Mouse (Mus musculus): Measurements from ENCODE around the gene Mettl21a. TPM values are rescaled to one million over a fixed set of nuclear protein-coding genes. Genes with fewer than 3 reads are reported as not detected.
"Not testable (repeated sequence)": the region's sequence is repeated elsewhere in the genome, so short reads cannot be mapped to it uniquely, and the experiment has no call there.

Gene Mettl21a
- polyA plus RNA-seq (2015; fragmentation: Nextera tagmentation; extraction: Ambion mirVana): 19.5 and 21.0 TPM in 2 replicates

DNA sequence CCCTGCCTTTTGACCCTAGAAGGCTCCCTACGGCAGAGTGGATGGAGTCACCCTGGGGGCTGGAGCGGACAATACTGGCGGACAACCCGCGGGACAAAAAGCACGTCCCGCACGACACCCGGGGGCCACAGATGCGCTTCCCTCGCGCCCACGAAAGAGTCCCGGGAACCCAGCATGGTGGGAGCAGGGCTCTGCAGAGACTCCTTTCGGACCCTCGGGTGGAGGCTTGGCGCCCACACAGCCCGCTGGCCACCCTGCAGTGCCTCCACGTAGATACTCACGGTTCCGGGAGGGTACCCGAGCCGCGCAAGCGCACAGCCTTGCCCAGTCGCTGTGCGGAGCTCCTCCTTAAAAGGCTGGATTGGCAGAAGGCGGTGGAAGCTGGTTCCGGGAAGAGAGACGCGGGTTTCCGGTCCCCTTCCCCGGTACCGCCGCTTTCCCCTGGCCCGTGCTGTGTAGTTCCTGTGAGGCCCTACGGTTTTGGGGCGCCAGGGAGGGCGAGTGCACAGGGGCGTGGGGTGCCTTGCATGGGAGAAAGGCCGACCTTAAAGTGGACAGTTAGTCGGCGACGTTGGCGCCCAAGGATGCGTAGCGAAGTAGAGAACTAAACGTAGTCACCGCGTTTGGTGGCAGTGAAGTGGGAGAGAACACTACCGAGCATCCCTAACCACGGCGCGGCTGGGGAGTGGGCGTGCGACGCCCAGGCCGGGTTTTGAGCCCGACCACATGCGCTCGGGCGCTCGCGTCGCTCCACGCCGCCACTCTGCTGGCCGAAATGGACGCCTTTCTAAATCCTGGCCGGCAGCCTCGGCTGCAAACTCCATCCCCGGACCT, at the start of gene Mettl21a:
TSS of gene Mettl21a (minus strand) at position 362 of the 834 bp plus-strand sequence.
- WGBS: under 1% methylated on average over 72 of the region's 72 CpGs
- peak; percentile 97 for ATAC-seq (ENCODE audit: low FRiP score)

DNA sequence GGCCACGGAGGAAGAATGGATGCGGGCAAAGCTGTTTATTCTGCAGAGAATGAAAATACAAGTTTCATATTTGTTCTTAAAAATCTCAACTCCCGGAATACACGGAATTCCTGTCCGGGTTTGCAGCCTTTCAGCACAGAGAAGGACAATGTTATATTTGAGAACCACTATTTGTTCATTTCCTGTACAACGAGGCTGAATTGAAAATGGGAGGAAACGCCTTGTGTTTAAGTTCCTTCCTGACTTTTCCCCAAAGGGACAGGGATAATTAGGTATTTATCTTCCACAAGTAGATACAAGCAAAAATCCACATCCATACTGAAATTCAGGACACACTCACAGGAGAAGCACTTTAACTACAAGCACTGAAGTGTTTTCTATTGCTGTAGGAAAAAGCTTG, 41.8 kb upstream of the Mettl21a start:
- H3K9ac ChIP-seq: no peak overlapping the region
- no peak overlapping the region for H3K27ac ChIP-seq
- no peak for ATAC-seq (ENCODE audit: low FRiP score)
- no peaks in the 10 kb centered on the region for H3K36me3 ChIP-seq
- H3K4me3 ChIP-seq: no peak overlapping the region
- no peaks in the 10 kb centered on the region for H3K27me3 ChIP-seq
- 68% methylated on average over 7 of the region's 7 CpGs for WGBS
- 0 out of 2 replicates have a peak, but pooled peaks cover 2% of the 10 kb centered on the region for H3K4me1 ChIP-seq (replicated peaks)
- H3K4me2 ChIP-seq: no peak overlapping the region
- H3K9me3 ChIP-seq: no peaks in the 10 kb centered on the region

More for the DNA sequence above, at the start of gene Mettl21a:
- H3K4me3 ChIP-seq: peak within 1 kb of the TSS; percentile 72
- H3K4me1 ChIP-seq (replicated peaks): peaks cover 27% of the 10 kb centered on the region
- H3K27ac ChIP-seq: peak within 1 kb of the TSS; percentile 97
- peaks cover 6% of the 10 kb centered on the region for H3K36me3 ChIP-seq
- H3K9me3 ChIP-seq: no peaks in the 10 kb centered on the region
- H3K4me2 ChIP-seq: peak within 1 kb of the TSS; percentile 65
- peak within 1 kb of the TSS; percentile 96 for H3K9ac ChIP-seq
- H3K27me3 ChIP-seq: no peaks in the 10 kb centered on the region

DNA sequence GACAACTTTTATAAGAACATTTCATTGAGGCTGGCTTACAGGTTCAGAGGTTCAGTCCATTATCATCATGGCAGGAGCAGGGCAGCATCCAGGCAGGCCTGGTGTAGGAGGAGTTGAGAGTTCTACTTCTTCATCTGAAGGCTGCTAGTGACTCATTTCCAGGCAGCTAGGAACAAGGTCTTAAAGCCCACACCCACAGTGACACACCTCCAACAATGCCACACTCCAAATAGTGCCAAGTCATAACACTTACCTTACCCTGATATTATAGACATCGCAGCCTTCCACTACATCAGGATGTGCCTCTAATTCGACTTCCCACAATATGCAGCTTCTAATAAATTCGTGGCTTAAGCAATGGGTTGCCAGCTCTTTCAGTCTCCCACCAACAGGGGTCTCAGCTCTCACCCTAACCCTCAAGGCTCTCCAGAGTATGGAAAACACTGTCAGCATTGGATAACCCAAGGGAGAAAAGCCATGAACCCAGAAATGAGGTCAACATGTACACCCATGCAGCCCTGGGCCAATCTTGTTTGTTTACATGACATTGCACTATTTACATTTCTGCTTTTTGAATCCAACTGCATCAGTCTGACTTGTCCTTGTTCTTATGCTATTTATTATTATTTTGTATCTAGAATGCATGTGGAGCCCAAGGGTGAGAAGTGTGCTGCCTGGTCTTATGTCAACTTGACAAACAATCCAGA, 39.5 kb upstream of the Mettl21a start:
- H3K4me2 ChIP-seq: no peak overlapping the region
- H3K4me3 ChIP-seq: no peak overlapping the region
- H3K4me1 ChIP-seq (replicated peaks): 0 out of 2 replicates have a peak, but pooled peaks cover 2% of the 10 kb centered on the region
- H3K27me3 ChIP-seq: no peaks in the 10 kb centered on the region
- H3K9me3 ChIP-seq: no peaks in the 10 kb centered on the region
- no peak overlapping the region for H3K27ac ChIP-seq
- H3K36me3 ChIP-seq: no peaks in the 10 kb centered on the region
- no peak for ATAC-seq (ENCODE audit: low FRiP score)
- H3K9ac ChIP-seq: no peak overlapping the region
- WGBS: 84% methylated on average over 3 of the region's 3 CpGs

DNA sequence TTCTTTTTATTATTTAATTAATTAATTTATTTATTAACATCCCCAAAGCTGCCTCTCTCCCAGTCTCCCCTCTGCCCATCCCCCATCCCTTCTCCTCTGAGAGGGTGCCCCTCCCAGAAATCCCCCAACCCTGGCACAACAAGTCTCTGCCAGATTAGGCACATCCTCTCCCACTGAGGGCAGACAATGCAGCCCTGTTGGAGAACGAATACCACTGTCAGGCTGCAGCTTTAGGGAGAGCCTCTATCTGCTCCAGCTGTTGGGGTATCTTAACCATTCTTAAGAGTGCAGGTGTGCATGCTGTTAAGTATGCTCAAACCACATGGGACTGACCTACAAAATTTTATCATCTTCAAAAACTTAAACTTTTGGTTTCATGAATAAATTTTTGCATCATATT, 38.4 kb upstream of the Mettl21a start:
- 0% methylated on average over 1 of the region's 1 CpGs for WGBS
- Histone ChIP-seq H3K27ac (no peak overlapping the region), H3K4me1 (replicated peaks) (0 out of 2 replicates have a peak, but pooled peaks cover 2% of the 10 kb centered on the region), H3K9me3 (no peaks in the 10 kb centered on the region), H3K9ac (no peak overlapping the region), H3K27me3 (no peaks in the 10 kb centered on the region), H3K36me3 (no peaks in the 10 kb centered on the region), H3K4me2 (no peak overlapping the region), H3K4me3 (no peak overlapping the region)
- no peak for ATAC-seq (ENCODE audit: low FRiP score)

DNA sequence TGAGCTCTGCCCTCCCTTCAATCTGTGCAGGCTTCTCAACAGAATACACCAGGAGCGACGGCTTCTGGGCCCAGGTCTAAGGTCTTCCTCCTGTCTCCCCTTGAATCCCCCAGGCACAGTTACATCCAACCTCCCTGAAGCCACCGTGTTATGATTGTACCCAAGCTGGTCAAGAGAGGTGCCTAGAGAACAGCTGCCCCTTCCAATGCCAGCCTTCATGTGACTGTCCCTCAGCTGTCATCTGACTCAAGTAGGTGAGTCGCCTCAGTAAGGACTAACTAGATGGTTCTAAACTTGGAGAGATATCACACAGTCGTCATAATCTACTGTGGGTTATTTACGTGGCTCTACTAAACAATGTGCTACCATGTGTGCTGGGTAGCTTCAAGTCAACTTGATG, 36.7 kb upstream of the Mettl21a start:
- H3K9me3 ChIP-seq: no peaks in the 10 kb centered on the region
- 92% methylated on average over 6 of the region's 6 CpGs for WGBS
- ATAC-seq (ENCODE audit: low FRiP score): no peak
- no peak overlapping the region for H3K9ac ChIP-seq
- H3K4me1 ChIP-seq (replicated peaks): 0 out of 2 replicates have a peak, but pooled peaks cover 2% of the 10 kb centered on the region
- no peaks in the 10 kb centered on the region for H3K36me3 ChIP-seq
- no peak overlapping the region for H3K4me3 ChIP-seq
- no peak overlapping the region for H3K4me2 ChIP-seq
- H3K27me3 ChIP-seq: no peaks in the 10 kb centered on the region
- H3K27ac ChIP-seq: no peak overlapping the region

DNA sequence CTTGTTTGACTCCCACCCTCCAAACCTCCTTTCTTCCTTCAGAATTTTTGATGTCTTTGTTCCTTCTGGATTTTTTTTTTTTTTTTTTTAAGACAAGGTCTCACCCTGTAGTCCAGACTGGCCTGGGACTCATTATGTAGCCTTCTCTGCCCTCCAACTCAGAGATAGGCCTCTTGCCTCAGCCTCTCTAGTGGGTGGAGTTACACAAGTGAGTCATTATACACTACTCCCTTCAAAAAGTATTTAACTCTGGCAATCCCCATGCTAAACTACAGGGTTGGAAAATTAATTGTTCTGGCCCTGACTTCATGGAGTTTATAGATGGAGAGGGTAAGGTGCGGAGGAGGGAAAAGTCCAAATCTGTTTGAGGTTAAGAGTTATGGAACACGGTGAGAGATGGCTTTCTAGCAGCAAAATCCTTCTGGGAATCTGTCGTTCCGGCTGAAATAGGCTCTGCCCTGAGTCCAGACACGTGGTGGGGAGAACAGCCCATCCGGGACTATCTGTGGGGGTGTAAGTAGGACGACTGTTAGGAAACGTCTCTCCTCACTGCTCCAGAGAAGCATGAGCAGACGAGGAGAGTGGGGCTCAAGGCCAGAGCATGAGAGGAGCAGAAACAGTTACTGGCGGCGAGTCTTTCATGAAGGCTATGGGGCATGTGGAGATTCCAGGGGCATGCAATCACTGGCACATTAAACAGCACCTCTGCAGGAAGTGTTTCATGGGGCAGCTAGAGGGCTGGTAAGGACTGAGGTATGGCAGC, 32.5 kb upstream of the Mettl21a start:
- Histone ChIP-seq H3K9ac (no peak overlapping the region), H3K36me3 (no peaks in the 10 kb centered on the region), H3K9me3 (no peaks in the 10 kb centered on the region), H3K4me2 (no peak overlapping the region), H3K27ac (no peak overlapping the region), H3K27me3 (no peaks in the 10 kb centered on the region), H3K4me1 (replicated peaks) (no peaks in the 10 kb centered on the region), H3K4me3 (no peak overlapping the region)
- no peak for ATAC-seq (ENCODE audit: low FRiP score)
- 78% methylated on average over 11 of the region's 11 CpGs for WGBS

DNA sequence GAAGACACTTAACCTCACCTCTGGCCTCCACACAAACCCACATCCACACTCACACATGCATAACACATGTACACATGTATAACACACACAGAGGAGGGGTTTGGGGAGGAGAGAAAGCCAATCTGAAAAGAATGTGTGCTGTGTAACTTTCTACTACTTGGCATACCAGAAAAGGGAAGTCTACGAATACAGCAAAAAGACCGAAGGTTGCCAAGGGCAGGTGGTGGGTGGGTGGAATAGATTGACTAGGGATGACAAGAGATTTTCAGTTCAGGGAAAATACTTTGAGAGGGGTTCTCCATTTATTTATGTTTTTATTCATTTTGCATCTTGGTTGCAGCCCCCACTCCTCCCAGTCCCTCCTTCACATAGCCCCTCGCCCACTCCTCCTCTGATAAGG, 27.5 kb upstream of the Mettl21a start:
- H3K4me1 ChIP-seq (replicated peaks): no peaks in the 10 kb centered on the region
- H3K4me3 ChIP-seq: no peak overlapping the region
- ATAC-seq (ENCODE audit: low FRiP score): no peak
- H3K27me3 ChIP-seq: no peaks in the 10 kb centered on the region
- H3K27ac ChIP-seq: no peak overlapping the region
- H3K9ac ChIP-seq: no peak overlapping the region
- H3K4me2 ChIP-seq: no peak overlapping the region
- no peaks in the 10 kb centered on the region for H3K9me3 ChIP-seq
- WGBS: 94% methylated on average over 3 of the region's 3 CpGs
- no peaks in the 10 kb centered on the region for H3K36me3 ChIP-seq

DNA sequence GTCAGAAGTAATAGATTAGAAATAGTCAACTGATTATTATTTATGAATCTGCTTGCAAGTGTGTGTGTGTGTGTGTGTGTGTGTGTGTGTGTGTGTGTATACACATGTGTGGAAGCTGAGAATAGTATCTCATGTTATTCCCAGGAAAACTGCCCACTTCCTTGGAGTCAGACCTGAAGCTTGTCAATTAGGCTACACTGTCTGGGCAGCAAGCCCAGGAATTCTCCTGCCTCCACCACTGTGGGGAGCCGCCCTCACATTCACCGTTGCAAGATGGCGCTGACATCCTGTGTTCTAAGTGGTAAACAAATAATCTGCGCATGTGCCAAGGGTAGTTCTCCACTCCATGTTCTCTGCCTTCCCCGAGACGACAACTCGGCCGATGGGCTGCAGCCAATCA, 25.5 kb upstream of the Mettl21a start:
- not testable (repeated sequence) for ATAC-seq (ENCODE audit: low FRiP score); H3K4me3 ChIP-seq; H3K4me1 ChIP-seq (replicated peaks); H3K9me3 ChIP-seq; H3K27me3 ChIP-seq; H3K36me3 ChIP-seq; H3K27ac ChIP-seq; H3K9ac ChIP-seq; H3K4me2 ChIP-seq
- 93% methylated on average over 8 of the region's 8 CpGs for WGBS

DNA sequence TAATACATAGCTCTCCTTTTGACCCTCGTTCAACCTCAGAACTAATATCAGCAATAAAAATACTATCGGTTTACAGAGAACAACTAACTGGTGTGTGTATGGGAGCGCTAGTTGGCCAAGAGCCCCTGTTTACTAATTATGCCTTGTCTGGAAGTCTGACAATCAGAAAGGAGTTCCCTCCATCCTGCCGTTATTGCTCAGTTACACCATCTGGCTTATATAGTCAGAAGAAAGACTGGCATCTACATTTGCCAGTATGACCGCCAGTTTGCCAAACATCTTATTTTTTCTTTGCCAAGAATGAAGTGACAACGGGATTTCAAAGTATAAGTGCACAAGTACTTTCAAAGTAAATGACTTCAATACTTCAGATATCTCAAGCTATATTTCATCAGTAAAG, 24.0 kb upstream of the Mettl21a start:
- WGBS: 90% methylated on average over 6 of the region's 6 CpGs
- H3K27ac ChIP-seq: no peak overlapping the region
- no peaks in the 10 kb centered on the region for H3K4me1 ChIP-seq (replicated peaks)
- no peak overlapping the region for H3K4me2 ChIP-seq
- no peak for ATAC-seq (ENCODE audit: low FRiP score)
- no peaks in the 10 kb centered on the region for H3K9me3 ChIP-seq
- H3K27me3 ChIP-seq: no peaks in the 10 kb centered on the region
- H3K9ac ChIP-seq: no peak overlapping the region
- H3K36me3 ChIP-seq: no peaks in the 10 kb centered on the region
- no peak overlapping the region for H3K4me3 ChIP-seq

DNA sequence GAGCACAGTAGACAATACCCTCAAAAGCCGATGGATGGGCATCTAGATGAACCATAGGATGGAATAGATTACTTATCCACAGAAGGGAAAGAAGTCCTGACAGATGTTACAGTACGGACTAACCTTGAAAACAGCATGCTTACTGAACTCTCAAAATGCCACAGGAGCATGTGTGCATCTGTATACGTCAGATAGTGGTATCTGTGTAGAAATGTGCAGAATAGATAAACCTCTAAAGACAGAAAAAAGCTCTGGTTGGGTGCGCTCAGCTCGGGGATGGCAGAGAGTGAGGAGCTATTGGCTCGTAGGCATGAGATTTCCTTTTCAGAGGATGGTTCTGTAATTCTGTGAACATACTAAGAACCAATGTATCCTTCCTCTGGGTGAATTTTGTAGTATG, 22.2 kb upstream of the Mettl21a start:
- no peak overlapping the region for H3K4me2 ChIP-seq
- H3K4me1 ChIP-seq (replicated peaks): no peaks in the 10 kb centered on the region
- ATAC-seq (ENCODE audit: low FRiP score): no peak
- no peak overlapping the region for H3K9ac ChIP-seq
- WGBS: 92% methylated on average over 6 of the region's 6 CpGs
- H3K9me3 ChIP-seq: no peaks in the 10 kb centered on the region
- H3K27ac ChIP-seq: no peak overlapping the region
- no peaks in the 10 kb centered on the region for H3K27me3 ChIP-seq
- no peaks in the 10 kb centered on the region for H3K36me3 ChIP-seq
- H3K4me3 ChIP-seq: no peak overlapping the region

DNA sequence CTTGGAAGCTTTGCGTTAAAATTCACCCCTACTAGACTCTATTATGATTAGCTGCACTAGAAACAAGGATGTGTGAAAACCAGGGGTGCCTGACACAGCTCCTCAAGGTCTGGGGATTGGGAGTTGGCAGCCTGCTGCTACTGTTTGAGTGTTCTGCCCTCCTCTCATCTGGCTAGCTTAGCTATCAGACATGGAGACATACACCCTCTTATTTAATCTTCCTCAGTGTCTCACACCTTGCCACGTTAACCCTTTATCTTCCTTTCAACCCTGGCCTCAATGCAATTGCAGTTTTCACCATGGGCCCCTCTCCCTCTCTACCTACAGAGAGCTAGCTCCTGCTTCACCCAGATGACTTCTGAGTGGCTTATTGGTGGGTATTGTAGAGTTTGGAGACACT, 18.6 kb upstream of the Mettl21a start:
- H3K4me1 ChIP-seq (replicated peaks): no peaks in the 10 kb centered on the region
- no peak overlapping the region for H3K4me2 ChIP-seq
- no peaks in the 10 kb centered on the region for H3K9me3 ChIP-seq
- H3K9ac ChIP-seq: no peak overlapping the region
- no peaks in the 10 kb centered on the region for H3K27me3 ChIP-seq
- H3K4me3 ChIP-seq: no peak overlapping the region
- no peaks in the 10 kb centered on the region for H3K36me3 ChIP-seq
- 72% methylated on average over 2 of the region's 2 CpGs for WGBS
- no peak for ATAC-seq (ENCODE audit: low FRiP score)
- H3K27ac ChIP-seq: no peak overlapping the region

DNA sequence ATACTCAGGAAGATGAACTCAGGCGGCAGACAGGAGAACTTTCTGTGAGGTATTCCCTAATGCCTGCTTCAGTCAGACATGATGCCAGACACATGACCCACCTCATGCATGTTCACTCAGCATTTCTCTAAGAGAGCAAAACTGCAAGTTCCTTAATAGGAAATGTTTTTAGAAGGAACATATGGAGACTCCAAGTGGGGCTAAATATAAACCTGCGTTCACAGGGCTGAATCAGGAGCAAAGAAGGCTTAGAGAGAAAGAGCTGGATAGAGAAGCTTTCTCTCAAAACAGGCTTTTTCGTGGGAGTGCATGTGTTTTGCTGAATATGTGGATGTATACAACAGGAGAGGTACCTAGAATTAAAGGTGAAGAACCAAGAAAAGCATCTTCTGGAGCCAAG, 16.2 kb upstream of the Mettl21a start:
- Histone ChIP-seq H3K9ac (no peak overlapping the region), H3K36me3 (no peaks in the 10 kb centered on the region), H3K27ac (no peak overlapping the region), H3K4me2 (no peak overlapping the region), H3K9me3 (no peaks in the 10 kb centered on the region), H3K4me1 (replicated peaks) (no peaks in the 10 kb centered on the region), H3K4me3 (no peak overlapping the region), H3K27me3 (no peaks in the 10 kb centered on the region)
- WGBS: 86% methylated on average over 3 of the region's 3 CpGs
- ATAC-seq (ENCODE audit: low FRiP score): no peak
